Mouse (Mus musculus): Measurements from ENCODE around the gene Prr14. TPM values are rescaled to one million over a fixed set of nuclear protein-coding genes. Genes with fewer than 3 reads are reported as not detected.

The Prr14 gene
- polyA plus RNA-seq, 1 experiment from 2014 or later: 37.1 TPM

DNA sequence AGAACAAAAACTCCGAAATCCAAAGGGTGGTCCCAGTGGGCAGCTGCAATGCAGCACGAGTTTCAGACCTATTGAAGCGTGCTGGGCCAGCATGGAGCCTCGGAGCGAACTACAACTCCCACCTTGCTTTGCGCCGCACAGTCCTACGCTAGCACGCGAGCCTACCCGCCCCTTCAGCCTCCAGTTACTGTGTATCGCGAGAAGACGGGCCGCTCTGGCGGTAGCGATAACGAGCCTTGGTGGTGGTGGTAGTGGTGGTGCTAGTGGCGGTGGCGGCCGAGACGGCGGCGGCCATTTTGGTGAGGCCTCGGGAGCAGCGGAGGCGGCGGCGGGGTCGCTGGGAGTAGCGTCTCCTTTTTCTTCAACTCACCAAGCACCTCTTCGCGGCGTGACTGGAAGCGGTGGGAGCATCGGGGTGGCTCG is 52.4 kb downstream of the Prr14 start, which contains the start of gene Srcap:
Srcap (plus strand) TSS at position 176 of the 423 bp plus-strand sequence.
- peak within 1 kb of the TSS; percentile 83 for H3K4me3 ChIP-seq (replicated peaks; ENCODE audit: low read depth, low read length)
- H3K27me3 ChIP-seq (ENCODE audit: insufficient read depth, low read length): no peaks in the 10 kb centered on the region
- peak within 1 kb of the TSS; percentile 99 for H3K27ac ChIP-seq
- ATAC-seq (replicated peaks; ENCODE audit: low FRiP score, low read depth) (peak; percentile 96), DNase-seq (ENCODE audit: low spot score) (peak; percentile 100)
- TF ChIP-seq CTCF (IDR thresholded peaks at IDR 0.05; ENCODE audit: low read depth): no peak
- peak within 1 kb of the TSS; percentile 96 for H3K9ac ChIP-seq (ENCODE audit: low read depth, low read length)
- under 1% methylated on average over 37 of the region's 37 CpGs for WGBS
- H3K36me3 ChIP-seq (ENCODE audit: insufficient read depth, low read length): peaks cover 7% of the 10 kb centered on the region; the same call in 1 of the 2 replicates
- peak within 1 kb of the TSS; percentile 63 for H3K4me2 ChIP-seq (ENCODE audit: low read length)
- H3K9me3 ChIP-seq (replicated peaks; ENCODE audit: low read length): no peaks in the 10 kb centered on the region
- H3K4me1 ChIP-seq (replicated peaks; ENCODE audit: insufficient read depth, low read length): 0 out of 2 replicates have a peak, but pooled peaks cover 5% of the 10 kb centered on the region

GRCm38 (mm10) chr7:127512231-127513015 is 53.0 kb downstream of the Prr14 start:
- H3K4me1 ChIP-seq (replicated peaks; ENCODE audit: insufficient read depth, low read length): 0 out of 2 replicates have a peak, but pooled peaks cover 5% of the 10 kb centered on the region
- no peaks in the 10 kb centered on the region for H3K9me3 ChIP-seq (replicated peaks; ENCODE audit: low read length)
- ATAC-seq (replicated peaks; ENCODE audit: low FRiP score, low read depth) (peak; percentile 80), DNase-seq (ENCODE audit: low spot score) (peak; percentile 95)
- H3K9ac ChIP-seq (ENCODE audit: low read depth, low read length): peak overlapping the region; percentile 96
- H3K27me3 ChIP-seq (ENCODE audit: insufficient read depth, low read length): no peaks in the 10 kb centered on the region
- peak overlapping the region; percentile 83 for H3K4me3 ChIP-seq (replicated peaks; ENCODE audit: low read depth, low read length)
- under 1% methylated on average over 75 of the region's 93 CpGs for WGBS
- peak overlapping the region; percentile 63 for H3K4me2 ChIP-seq (ENCODE audit: low read length)
- H3K27ac ChIP-seq: peak overlapping the region; percentile 99
- H3K36me3 ChIP-seq (ENCODE audit: insufficient read depth, low read length): peaks cover 11% of the 10 kb centered on the region; the same call in 1 of the 2 replicates
- no peak for TF ChIP-seq CTCF (IDR thresholded peaks at IDR 0.05; ENCODE audit: low read depth)

- Histone ChIP-seq H3K27ac (peak overlapping the region; percentile 99), H3K4me1 (replicated peaks; ENCODE audit: insufficient read depth, low read length) (0 out of 2 replicates have a peak, but pooled peaks cover 5% of the 10 kb centered on the region), H3K4me3 (replicated peaks; ENCODE audit: low read depth, low read length) (peak overlapping the region; percentile 83), H3K27me3 (ENCODE audit: insufficient read depth, low read length) (no peaks in the 10 kb centered on the region), H3K9ac (ENCODE audit: low read depth, low read length) (peak overlapping the region; percentile 96; the same call in 1 of the 2 replicates), H3K9me3 (replicated peaks; ENCODE audit: low read length) (no peaks in the 10 kb centered on the region), H3K4me2 (ENCODE audit: low read length) (peak overlapping the region; percentile 63), H3K36me3 (ENCODE audit: insufficient read depth, low read length) (peaks cover 16% of the 10 kb centered on the region; the same call in 1 of the 2 replicates)
- TF ChIP-seq CTCF (IDR thresholded peaks at IDR 0.05; ENCODE audit: low read depth): 0 out of 2 replicates have a peak, but pooled peaks have one; percentile 4
- WGBS: 20% methylated on average over 8 of the region's 8 CpGs
- DNase-seq (ENCODE audit: low spot score): no peak
- no peak for ATAC-seq (replicated peaks; ENCODE audit: low FRiP score, low read depth)
Observed at GRCm38 (mm10) chr7:127513016-127513390, 53.6 kb downstream of the Prr14 start.

DNA sequence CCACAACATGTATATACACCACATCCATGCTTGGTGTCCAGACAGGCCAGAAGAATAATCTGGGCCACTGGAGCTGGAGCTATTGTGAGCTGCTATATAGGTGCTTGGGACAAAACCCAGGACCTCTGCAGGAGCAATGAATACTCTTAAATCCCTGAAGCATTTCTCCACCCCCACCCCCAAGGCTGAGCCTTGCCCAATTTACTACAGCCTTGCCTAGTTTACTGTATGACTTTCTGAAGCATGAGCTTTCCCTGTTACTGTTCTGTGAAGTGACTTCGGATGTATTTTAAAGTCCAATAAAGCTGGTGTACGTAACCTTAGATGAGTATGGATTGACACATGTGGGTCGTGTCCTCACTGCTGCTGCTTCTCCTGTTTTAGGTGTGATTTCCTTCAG is 54.4 kb downstream of the Prr14 start:
- no peak for ATAC-seq (replicated peaks; ENCODE audit: low FRiP score, low read depth)
- Histone ChIP-seq H3K9ac (ENCODE audit: low read depth, low read length) (no peak overlapping the region), H3K4me1 (replicated peaks; ENCODE audit: insufficient read depth, low read length) (0 out of 2 replicates have a peak, but pooled peaks cover 5% of the 10 kb centered on the region), H3K4me3 (replicated peaks; ENCODE audit: low read depth, low read length) (peak overlapping the region; percentile 83), H3K27ac (peak overlapping the region; percentile 99; the same call in 1 of the 2 replicates), H3K36me3 (ENCODE audit: insufficient read depth, low read length) (peaks cover 23% of the 10 kb centered on the region; the same call in 1 of the 2 replicates), H3K4me2 (ENCODE audit: low read length) (peak overlapping the region; percentile 63), H3K27me3 (ENCODE audit: insufficient read depth, low read length) (no peaks in the 10 kb centered on the region), H3K9me3 (replicated peaks; ENCODE audit: low read length) (no peaks in the 10 kb centered on the region)
- DNase-seq (ENCODE audit: low spot score): no peak
- WGBS: 49% methylated on average over 3 of the region's 3 CpGs
- no peak for TF ChIP-seq CTCF (IDR thresholded peaks at IDR 0.05; ENCODE audit: low read depth)

GRCm38 (mm10) chr7:127515846-127516245 is 56.4 kb downstream of the Prr14 start:
- no peak overlapping the region for H3K9ac ChIP-seq (ENCODE audit: low read depth, low read length)
- 0 out of 2 replicates have a peak, but pooled peaks cover 5% of the 10 kb centered on the region for H3K4me1 ChIP-seq (replicated peaks; ENCODE audit: insufficient read depth, low read length)
- H3K4me3 ChIP-seq (replicated peaks; ENCODE audit: low read depth, low read length): no peak overlapping the region
- H3K27ac ChIP-seq: no peak overlapping the region
- TF ChIP-seq CTCF (IDR thresholded peaks at IDR 0.05; ENCODE audit: low read depth): no peak
- H3K9me3 ChIP-seq (replicated peaks; ENCODE audit: low read length): no peaks in the 10 kb centered on the region
- DNase-seq (ENCODE audit: low spot score) (no peak), ATAC-seq (replicated peaks; ENCODE audit: low FRiP score, low read depth) (no peak)
- 93% methylated on average over 7 of the region's 7 CpGs for WGBS
- peaks cover 29% of the 10 kb centered on the region; the same call in 1 of the 2 replicates for H3K36me3 ChIP-seq (ENCODE audit: insufficient read depth, low read length)
- no peaks in the 10 kb centered on the region for H3K27me3 ChIP-seq (ENCODE audit: insufficient read depth, low read length)
- H3K4me2 ChIP-seq (ENCODE audit: low read length): no peak overlapping the region

DNA sequence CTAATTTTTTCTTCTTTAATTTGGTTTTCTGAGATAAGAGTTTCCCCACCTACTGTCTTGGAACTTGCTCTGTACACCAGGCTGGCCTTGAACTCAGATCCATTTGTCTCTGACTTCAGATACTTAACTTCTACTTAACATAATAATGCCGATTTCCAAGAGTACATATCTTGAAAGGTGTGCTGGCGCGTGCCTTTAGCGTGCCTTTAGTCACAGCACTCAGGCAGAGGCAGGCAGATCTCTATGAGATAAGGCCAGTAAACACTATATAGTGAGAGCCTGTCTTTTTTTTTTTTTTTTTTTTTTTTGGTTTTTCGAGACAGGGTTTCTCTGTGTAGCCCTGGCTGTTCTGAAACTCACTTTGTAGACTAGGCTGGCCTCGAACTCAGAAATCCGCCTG is 56.9 kb downstream of the Prr14 start:
- Histone ChIP-seq H3K9me3 (replicated peaks; ENCODE audit: low read length) (no peaks in the 10 kb centered on the region), H3K36me3 (ENCODE audit: insufficient read depth, low read length) (peaks cover 30% of the 10 kb centered on the region), H3K4me1 (replicated peaks; ENCODE audit: insufficient read depth, low read length) (0 out of 2 replicates have a peak, but pooled peaks cover 5% of the 10 kb centered on the region), H3K9ac (ENCODE audit: low read depth, low read length) (no peak overlapping the region), H3K27me3 (ENCODE audit: insufficient read depth, low read length) (no peaks in the 10 kb centered on the region), H3K27ac (no peak overlapping the region), H3K4me3 (replicated peaks; ENCODE audit: low read depth, low read length) (no peak overlapping the region), H3K4me2 (ENCODE audit: low read length) (no peak overlapping the region)
- no peak for ATAC-seq (replicated peaks; ENCODE audit: low FRiP score, low read depth)
- TF ChIP-seq CTCF (IDR thresholded peaks at IDR 0.05; ENCODE audit: low read depth): no peak
- WGBS: 96% methylated on average over 6 of the region's 7 CpGs
- DNase-seq (ENCODE audit: low spot score): no peak
